Mouse (Mus musculus): Measurements from ENCODE around the gene Ablim1.

Gene Ablim1

DNA sequence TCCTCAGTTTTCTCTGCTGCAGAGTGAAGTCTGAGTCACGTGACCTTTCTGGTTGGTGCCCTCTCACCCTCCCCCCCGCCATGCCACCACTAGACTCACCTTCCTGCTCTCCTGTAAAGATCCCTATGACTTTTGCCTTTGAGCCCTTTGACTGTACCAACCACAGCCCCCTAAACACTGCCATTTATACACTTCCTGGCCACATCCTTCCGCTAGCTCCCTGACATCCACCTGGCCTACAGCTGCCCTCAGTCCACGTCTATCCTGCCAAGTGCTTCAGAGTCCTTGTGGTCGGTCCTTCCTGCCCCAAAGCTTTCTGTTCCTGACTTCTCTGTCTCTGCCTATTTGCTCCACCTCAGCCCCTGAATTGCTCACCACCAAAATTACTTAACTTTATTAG is 29.1 kb upstream of the Ablim1 start:
- peak; percentile 31 for DNase-seq (ENCODE audit: low read depth, low spot score)

- no peak for DNase-seq (ENCODE audit: low read depth, low spot score)
These were observed 26.4 kb upstream of the Ablim1 start for GRCm38 (mm10) chr19:57340900-57341742.

- no peak for DNase-seq (ENCODE audit: low read depth, low spot score)
These were observed 24.7 kb upstream of the Ablim1 start for GRCm38 (mm10) chr19:57339281-57339864.

DNA sequence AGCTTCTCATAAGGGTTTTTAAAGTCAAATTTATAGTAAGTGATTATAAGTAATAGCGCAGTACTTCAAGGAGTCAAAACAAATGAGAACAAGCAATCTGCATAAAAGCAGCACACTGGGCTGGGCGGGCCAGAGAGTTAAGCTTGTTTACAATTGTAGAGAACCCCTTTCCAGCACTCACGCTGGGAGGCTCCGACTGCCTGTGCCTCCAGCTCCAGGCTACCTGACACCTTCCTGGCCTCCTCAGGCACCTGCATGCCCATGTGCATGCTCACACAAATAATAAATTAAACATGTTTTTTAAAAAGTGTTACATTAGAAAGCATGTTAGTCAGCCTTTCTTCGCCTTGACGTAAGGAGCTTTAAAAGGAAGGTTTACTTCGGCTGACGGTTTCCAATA is 20.4 kb upstream of the Ablim1 start:
- DNase-seq (ENCODE audit: low read depth, low spot score), result no peak

DNA sequence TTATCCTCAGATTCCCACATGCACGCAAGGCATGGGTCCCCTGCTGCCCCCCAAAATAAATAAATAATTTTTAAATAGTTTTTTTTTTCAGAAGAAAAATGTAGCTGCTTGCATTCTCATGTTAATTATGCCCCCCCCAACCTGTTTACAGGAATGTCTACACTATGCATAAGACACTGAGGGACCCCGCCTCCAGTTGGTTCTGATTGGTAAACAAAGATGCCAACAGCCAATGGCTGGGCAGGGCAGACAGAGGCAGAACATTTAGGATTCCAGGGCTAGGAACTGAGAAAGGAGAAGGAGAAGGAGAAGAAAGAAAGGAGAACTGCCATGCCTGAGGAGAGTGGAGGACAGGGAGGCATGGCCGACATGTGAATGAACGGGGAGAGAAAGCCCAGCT is 18.6 kb upstream of the Ablim1 start:
- no peak for DNase-seq (ENCODE audit: low read depth, low spot score)

GRCm38 (mm10) chr19:57331237-57331636 is 16.5 kb upstream of the Ablim1 start:
- no peak for DNase-seq (ENCODE audit: low read depth, low spot score)

- DNase-seq (ENCODE audit: low read depth, low spot score), result no peak
These were observed 15.6 kb upstream of the Ablim1 start for GRCm38 (mm10) chr19:57330309-57330708.

DNA sequence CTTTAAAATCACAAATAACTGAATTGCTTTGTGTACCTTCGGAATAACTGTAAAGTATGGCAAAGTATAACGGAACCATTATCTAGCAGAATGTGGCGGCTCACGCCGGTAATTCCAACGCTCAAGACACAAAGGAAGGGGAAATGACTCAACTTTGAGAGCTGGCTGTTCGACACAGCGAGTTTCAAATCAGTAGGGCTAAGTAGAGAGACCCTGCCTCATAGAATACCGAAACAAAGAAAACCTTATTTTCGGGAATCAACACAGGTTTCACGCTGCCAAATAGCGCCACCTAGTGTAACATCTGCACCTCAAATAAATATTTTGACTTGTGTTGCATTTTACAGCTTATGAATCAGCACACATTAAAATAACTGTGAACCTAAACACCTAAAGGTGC is 14.1 kb upstream of the Ablim1 start:
- DNase-seq (ENCODE audit: low read depth, low spot score), result peak; percentile 77

DNA sequence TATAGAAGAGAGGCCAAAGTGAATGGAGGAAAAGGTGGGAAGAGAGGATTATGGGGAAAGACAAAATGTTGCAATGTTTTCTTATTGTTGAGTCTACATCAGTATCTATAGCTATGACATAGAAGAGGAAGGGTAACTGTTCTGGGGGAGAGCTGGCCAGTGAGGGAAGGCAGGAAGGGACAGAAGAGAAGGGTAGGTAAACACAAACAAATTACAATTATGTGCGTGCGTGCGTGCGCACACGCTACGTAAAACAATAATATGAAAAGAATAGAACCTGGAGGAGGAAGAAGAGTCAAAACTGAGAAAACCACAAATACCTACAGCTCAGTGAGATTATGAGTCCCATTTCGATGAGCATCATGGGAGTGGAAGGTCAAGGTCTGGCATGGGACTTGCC is 13.6 kb upstream of the Ablim1 start:
- no peak for DNase-seq (ENCODE audit: low read depth, low spot score)

- DNase-seq (ENCODE audit: low read depth, low spot score), result peak; percentile 24
These were observed 13.0 kb upstream of the Ablim1 start for GRCm38 (mm10) chr19:57327679-57328078.

DNA sequence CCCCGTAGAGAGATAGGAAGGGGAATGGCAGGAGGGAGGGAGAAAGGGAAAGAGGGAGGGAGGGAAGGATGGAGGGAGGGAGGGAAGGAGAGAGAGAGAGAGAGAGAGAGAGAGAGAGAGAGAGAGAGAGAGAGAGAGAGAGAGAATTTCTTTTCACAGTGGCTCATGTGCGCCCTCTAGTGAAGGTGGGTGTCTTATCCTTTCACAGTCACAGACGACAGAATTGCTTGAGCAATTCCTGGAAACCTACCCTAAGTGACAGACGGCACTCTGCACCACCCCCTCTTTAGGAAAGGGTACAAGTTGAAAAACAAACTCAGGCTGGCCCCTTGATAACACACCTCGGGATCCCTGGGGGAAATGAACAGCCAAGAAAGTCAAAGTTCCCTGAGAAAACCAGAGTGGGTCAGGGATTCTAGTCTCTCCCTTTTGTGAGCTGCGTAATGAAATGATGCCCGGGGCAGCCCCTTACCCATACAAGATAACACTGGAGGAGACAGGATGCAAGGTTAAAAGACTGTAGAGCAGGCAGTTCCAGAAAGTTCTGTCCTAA is 11.1 kb upstream of the Ablim1 start:
- DNase-seq (ENCODE audit: low read depth, low spot score), result peak; percentile 80

- peak; percentile 26 for DNase-seq (ENCODE audit: low read depth, low spot score)
These were observed 8.4 kb upstream of the Ablim1 start for GRCm38 (mm10) chr19:57323087-57323486.

GRCm38 (mm10) chr19:57322491-57322890 is 7.8 kb upstream of the Ablim1 start:
- no peak for DNase-seq (ENCODE audit: low read depth, low spot score)

GRCm38 (mm10) chr19:57321839-57322238 is 7.1 kb upstream of the Ablim1 start:
- no peak for DNase-seq (ENCODE audit: low read depth, low spot score)

GRCm38 (mm10) chr19:57320656-57321382 is 6.1 kb upstream of the Ablim1 start:
- DNase-seq (ENCODE audit: low read depth, low spot score), result no peak

- no peak for DNase-seq (ENCODE audit: low read depth, low spot score)
These were observed 1.9 kb upstream of the Ablim1 start for GRCm38 (mm10) chr19:57316597-57316996.

- DNase-seq (ENCODE audit: low read depth, low spot score), result no peak
These were observed 370 bp upstream of the Ablim1 start for GRCm38 (mm10) chr19:57315013-57315565.

GRCm38 (mm10) chr19:57313891-57314345 is 801 bp downstream of the Ablim1 start:
- no peak for DNase-seq (ENCODE audit: low read depth, low spot score)

GRCm38 (mm10) chr19:57313226-57313625 is 1.5 kb downstream of the Ablim1 start:
- DNase-seq (ENCODE audit: low read depth, low spot score), result no peak

DNA sequence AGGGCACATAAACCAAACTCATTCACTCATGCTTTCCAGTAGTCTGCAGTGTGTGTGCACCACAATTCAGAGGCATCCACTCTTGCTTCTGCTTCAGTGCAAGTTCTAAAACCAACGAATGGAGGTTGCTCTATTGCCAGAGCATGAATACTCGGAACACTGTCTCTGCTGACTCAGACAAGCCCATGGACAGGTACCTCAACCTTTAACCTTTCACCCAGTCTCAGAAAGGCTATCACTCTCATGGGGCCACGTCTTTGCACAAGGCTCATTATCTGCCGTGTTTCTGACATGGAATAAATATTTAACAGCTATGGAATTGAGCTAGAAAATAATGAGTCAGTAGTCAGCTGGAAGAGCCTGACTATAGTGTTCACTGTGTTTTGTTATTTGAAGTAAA is 4.7 kb downstream of the Ablim1 start:
- no peak for DNase-seq (ENCODE audit: low read depth, low spot score)

DNA sequence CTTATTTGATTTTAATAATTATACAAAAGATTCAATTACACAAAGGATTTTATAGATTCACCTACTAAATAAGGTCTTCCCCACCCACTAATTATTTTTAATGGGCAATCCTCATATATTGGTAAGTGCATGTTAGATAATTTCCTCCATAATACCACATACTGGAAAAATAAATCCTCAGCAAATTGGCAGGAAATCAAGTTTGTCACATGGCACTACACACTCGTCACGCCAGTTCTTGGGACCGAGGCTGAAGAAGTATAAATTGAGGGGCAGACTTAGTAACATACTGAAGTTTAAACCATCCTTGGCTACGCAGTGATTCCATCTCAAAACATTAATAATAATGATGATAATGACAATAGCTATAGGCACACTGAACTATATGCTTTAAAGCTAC is 8.1 kb downstream of the Ablim1 start:
- DNase-seq (ENCODE audit: low read depth, low spot score), result no peak

DNA sequence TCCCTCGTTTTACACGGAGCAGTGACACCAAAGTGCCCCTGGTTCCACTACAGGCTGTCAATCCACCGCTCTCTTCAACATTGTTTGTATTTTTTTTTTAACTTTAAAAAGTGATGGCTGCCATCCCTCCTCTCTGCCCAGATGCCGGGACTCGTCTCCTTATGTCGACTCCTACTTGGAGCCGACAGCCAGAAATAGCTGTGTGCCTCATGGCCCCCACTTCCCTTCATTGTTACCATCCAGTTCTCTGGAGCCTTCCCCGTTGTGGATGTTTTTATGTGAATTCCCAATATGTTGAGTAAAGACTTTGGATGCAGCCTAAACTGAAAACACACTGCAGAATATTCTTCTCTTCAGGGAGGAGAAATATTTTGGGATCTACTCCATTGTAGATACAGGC is 8.7 kb downstream of the Ablim1 start:
- no peak for DNase-seq (ENCODE audit: low read depth, low spot score)
